Mouse (Mus musculus) embryonic facial prominence, embryonic 11.5 days (tissue): Measurements from ENCODE around the gene P3h3. TPM values are rescaled to one million over a fixed set of nuclear protein-coding genes. Genes with fewer than 3 reads are reported as not detected.
"Not testable (repeated sequence)": the region's sequence is repeated elsewhere in the genome, so short reads cannot be mapped to it uniquely, and the experiment has no call there.

ENCODE experiments used
- ATAC-seq: fragments of 200-750 bp; cut with Nextera tagmentation; replicated peaks from 2 replicates; pipeline ENCODE4 v1.8.0; 2017; ENCODE audit warnings: low read depth; ENCODE audit not compliant: insufficient number of reproducible peaks, low FRiP score, low TSS enrichment
- DNase-seq: peaks from one replicate; pipeline ENCODE4 v3.0.0-alpha.2; 2015; ENCODE audit warnings: low spot score
- H3K27ac ChIP-seq: fragments of 300-500 bp; sonication (generic); replicated peaks from 2 replicates; pipeline ENCODE4 v1.5.1; 2014; ENCODE audit warnings: mild to moderate bottlenecking, low read depth, low read length, control low read depth
- H3K27me3 ChIP-seq: fragments of 300-500 bp; sonication (generic); 2 replicates; pipeline ENCODE4 v1.6.1; 2014; ENCODE audit warnings: mild to moderate bottlenecking, low read length, moderate library complexity, mixed read lengths; ENCODE audit not compliant: control insufficient read depth, insufficient read depth
- H3K36me3 ChIP-seq: fragments of 300-500 bp; sonication (generic); replicated peaks from 2 replicates; pipeline ENCODE4 v1.6.1; 2014; ENCODE audit warnings: low read depth, mild to moderate bottlenecking, low read length, moderate library complexity, mixed read lengths; ENCODE audit not compliant: control insufficient read depth, insufficient read depth
- H3K4me1 ChIP-seq: fragments of 300-500 bp; sonication (generic); 2 replicates; pipeline ENCODE4 v1.6.1; 2014; ENCODE audit warnings: low read length, mixed read lengths; ENCODE audit not compliant: control insufficient read depth, insufficient read depth
- H3K4me2 ChIP-seq: fragments of 300-500 bp; sonication (generic); 2 replicates; pipeline ENCODE4 v1.6.1; 2014; ENCODE audit warnings: low read depth, mild to moderate bottlenecking, control low read depth, low read length, moderate library complexity
- H3K4me3 ChIP-seq: fragments of 300-500 bp; sonication (generic); 2 replicates; pipeline ENCODE4 v1.5.1; 2014; ENCODE audit warnings: low read depth, low read length, control low read depth
- H3K9ac ChIP-seq: fragments of 300-500 bp; sonication (generic); replicated peaks from 2 replicates; pipeline ENCODE4 v1.6.1; 2014; ENCODE audit warnings: mild to moderate bottlenecking, control low read depth, low read length
- H3K9me3 ChIP-seq: fragments of 300-500 bp; sonication (generic); replicated peaks from 2 replicates; pipeline ENCODE4 v1.6.1; 2016; ENCODE audit warnings: mild to moderate bottlenecking, low read length, inconsistent platforms, mixed read lengths; ENCODE audit not compliant: control insufficient read depth
- WGBS: fragments of 180-500 bp; shearing (Covaris S2); extraction: QIAGEN DNeasy Blood & Tissue Kit; methylation state at CpG from one replicate; pipeline ENCODE4 v1.1.7; 2014; 5-methylcytosine and 5-hydroxymethylcytosine counted together
- polyA plus RNA-seq: library from polyadenylated mRNA; unstranded; fragments of >200 nt; fragmentation: Nextera tagmentation; extraction: Ambion mirVana; gene quantifications from 2 replicates; pipeline ENCODE4 v1.2.1, GENCODE M21; 2014

The P3h3 gene
- polyA plus RNA-seq, 1 experiment from 2014 or later: 14.7 TPM

DNA sequence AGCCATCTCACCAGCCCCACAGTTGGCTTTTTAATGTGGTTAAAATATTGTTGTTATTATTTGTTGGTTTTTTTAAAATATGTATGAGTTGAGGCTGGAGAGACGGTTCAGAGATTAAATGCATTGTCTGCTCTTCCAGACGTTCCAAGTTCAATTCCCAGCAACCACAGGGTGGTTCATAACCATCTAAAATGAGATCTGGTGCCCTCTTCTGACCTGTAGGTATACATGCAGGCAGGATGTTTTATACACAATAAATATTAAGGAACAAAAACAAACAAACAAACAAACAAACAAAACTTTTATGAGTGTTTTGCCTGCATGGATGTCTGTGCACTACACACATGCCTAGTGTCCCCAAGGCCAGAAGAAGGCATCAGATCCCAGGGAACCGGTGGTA, 54.5 kb downstream of the P3h3 start:
- DNase-seq (no peak), ATAC-seq (no peak)
- no peaks in the 10 kb centered on the region for H3K36me3 ChIP-seq
- no peaks in the 10 kb centered on the region for H3K27me3 ChIP-seq
- WGBS: 63% methylated on average over 3 of the region's 3 CpGs
- H3K9me3 ChIP-seq: no peaks in the 10 kb centered on the region
- H3K27ac ChIP-seq: no peak overlapping the region
- H3K9ac ChIP-seq: no peak overlapping the region
- no peaks in the 10 kb centered on the region; the same call in 1 of the 2 replicates for H3K4me1 ChIP-seq
- no peak overlapping the region for H3K4me2 ChIP-seq
- no peak overlapping the region for H3K4me3 ChIP-seq

DNA sequence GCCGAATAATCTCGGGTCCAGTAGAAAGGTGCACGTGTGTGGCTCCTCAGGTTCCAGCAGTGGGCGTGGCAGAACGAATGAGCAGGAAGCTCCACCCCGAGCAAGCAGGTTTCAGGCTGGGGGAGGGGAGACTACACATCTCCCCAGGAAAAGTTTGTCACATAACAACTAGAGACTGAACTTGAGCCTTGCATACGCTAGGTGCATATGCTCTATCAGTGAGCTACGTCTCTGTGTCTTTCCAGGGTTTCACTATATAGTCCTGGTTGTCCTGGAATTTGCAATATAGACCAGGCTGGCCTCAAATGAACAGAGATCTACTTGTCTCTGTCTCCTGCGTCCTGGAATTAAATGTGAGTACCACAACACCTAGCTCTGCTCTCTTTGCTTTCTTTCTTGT, 55.2 kb downstream of the P3h3 start:
- H3K4me3 ChIP-seq, H3K27me3 ChIP-seq, H3K9me3 ChIP-seq, H3K36me3 ChIP-seq, H3K4me2 ChIP-seq, H3K4me1 ChIP-seq, H3K27ac ChIP-seq, H3K9ac ChIP-seq: not testable (repeated sequence)
- ATAC-seq (peak; percentile 41; the same call in 1 of the 2 replicates), DNase-seq (peak; percentile 44)
- 8% methylated on average over 5 of the region's 9 CpGs for WGBS

DNA sequence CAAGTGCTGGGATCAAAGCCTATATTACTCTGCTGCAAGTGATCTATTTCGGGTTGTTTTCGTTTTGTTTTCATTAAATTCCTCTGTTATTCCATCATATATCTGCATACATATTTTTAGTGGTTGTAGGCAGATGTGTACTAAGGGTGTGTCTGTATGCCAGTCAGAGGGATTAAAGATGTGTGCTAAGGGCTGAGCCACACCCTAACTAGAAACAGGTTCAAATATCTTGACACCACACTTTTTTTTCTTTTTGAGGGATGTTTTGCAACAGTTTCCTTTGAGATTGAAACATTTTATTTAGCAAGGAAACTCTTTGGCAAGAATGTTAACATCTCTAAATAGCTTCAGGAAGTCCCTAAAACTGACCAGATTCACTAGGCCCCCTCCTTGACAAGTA, 61.4 kb downstream of the P3h3 start:
- ATAC-seq: no peak
- no peaks in the 10 kb centered on the region for H3K9me3 ChIP-seq
- 78% methylated on average over 2 of the region's 2 CpGs for WGBS
- H3K4me1 ChIP-seq: no peaks in the 10 kb centered on the region
- no peak overlapping the region for H3K27ac ChIP-seq
- H3K4me3 ChIP-seq: no peak overlapping the region
- H3K4me2 ChIP-seq: no peak overlapping the region
- H3K9ac ChIP-seq: no peak overlapping the region
- H3K27me3 ChIP-seq: no peaks in the 10 kb centered on the region
- no peaks in the 10 kb centered on the region for H3K36me3 ChIP-seq
- no peak for DNase-seq

DNA sequence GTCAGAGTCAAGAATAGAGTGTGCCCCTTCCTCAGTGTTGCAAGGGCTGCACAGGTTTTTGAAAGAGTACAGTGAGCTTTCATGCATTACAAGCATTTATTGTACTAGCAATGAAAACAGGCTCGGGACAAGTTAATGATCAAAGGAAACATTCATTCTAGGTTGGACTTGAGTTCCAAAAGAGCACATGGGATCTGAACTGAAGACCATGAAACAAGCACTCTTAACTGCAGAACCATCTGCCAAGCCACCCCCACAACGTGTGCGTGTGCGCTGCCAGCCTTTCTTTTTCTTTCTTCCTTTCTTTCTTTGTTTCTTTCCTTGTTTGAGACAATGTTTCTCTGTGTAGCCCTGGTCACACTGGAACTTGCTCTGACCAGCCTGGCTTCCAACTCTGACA, 61.8 kb downstream of the P3h3 start:
- no peak overlapping the region for H3K27ac ChIP-seq
- H3K4me2 ChIP-seq: no peak overlapping the region
- H3K9ac ChIP-seq: no peak overlapping the region
- H3K4me1 ChIP-seq: no peaks in the 10 kb centered on the region
- no peaks in the 10 kb centered on the region for H3K27me3 ChIP-seq
- DNase-seq (no peak), ATAC-seq (no peak)
- WGBS: 82% methylated on average over 4 of the region's 4 CpGs
- H3K36me3 ChIP-seq: no peaks in the 10 kb centered on the region
- no peaks in the 10 kb centered on the region for H3K9me3 ChIP-seq
- no peak overlapping the region for H3K4me3 ChIP-seq

DNA sequence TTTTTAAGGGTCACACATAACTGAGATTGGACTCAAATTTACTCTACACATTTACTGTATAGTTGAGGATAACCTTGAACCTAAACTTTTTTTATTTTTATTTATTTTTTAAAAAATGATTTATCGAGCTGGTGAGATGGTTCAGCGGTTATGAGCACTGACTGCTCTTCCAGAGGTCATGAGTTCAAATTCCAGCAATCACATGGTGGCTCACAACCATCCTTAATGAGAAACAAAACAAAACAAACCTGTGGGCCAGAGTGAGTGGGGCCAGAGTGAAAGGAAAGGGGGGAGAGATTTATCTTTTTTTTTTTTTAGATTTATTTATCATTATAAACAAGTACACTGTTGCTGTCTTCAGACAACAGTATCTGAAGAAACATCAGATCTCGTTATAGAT, 65.6 kb downstream of the P3h3 start:
- no peak overlapping the region for H3K4me2 ChIP-seq
- H3K27ac ChIP-seq: no peak overlapping the region
- no peaks in the 10 kb centered on the region for H3K27me3 ChIP-seq
- H3K36me3 ChIP-seq: no peaks in the 10 kb centered on the region
- H3K9ac ChIP-seq: no peak overlapping the region
- no peak overlapping the region for H3K4me3 ChIP-seq
- H3K4me1 ChIP-seq: no peaks in the 10 kb centered on the region
- no peak for ATAC-seq
- no peak for DNase-seq
- no peaks in the 10 kb centered on the region for H3K9me3 ChIP-seq
- WGBS: 81% methylated on average over 3 of the region's 3 CpGs

Other genes with a start within 250 kb of the P3h3 start
- gene C1s2, start 221.7 kb downstream of the P3h3 start, polyA plus RNA-seq: not detected in 2 replicates
- gene Lpcat3, start 194.7 kb downstream of the P3h3 start, polyA plus RNA-seq: 33.4 and 43.6 TPM in 2 replicates
- 251 and 254 TPM in 2 replicates for gene Emg1, start 145.6 kb downstream of the P3h3 start, polyA plus RNA-seq
- 371 and 375 TPM in 2 replicates for gene Phb2, start 145.4 kb downstream of the P3h3 start, polyA plus RNA-seq
- 6.0 and 11.2 TPM in 2 replicates for gene Ptpn6, start 119.0 kb downstream of the P3h3 start, polyA plus RNA-seq
- 518 and 553 TPM in 2 replicates for gene Grcc10, start 116.4 kb downstream of the P3h3 start, polyA plus RNA-seq
- not detected in 2 replicates for gene Gm45234, start 101.7 kb downstream of the P3h3 start, polyA plus RNA-seq
- gene Atn1, start 101.2 kb downstream of the P3h3 start, polyA plus RNA-seq: 9.0 and 9.6 TPM in 2 replicates
- 4.3 and 4.5 TPM in 2 replicates for gene Eno2, start 88.1 kb downstream of the P3h3 start, polyA plus RNA-seq
- 0.29 and 0.97 TPM in 2 replicates for gene Lrrc23, start 78.0 kb downstream of the P3h3 start, polyA plus RNA-seq
- gene Spsb2, start 49.1 kb downstream of the P3h3 start, polyA plus RNA-seq: 4.7 and 4.8 TPM in 2 replicates
- 721 and 787 TPM in 2 replicates for gene Tpi1, start 43.5 kb downstream of the P3h3 start, polyA plus RNA-seq
- gene Usp5, start 28.3 kb downstream of the P3h3 start, polyA plus RNA-seq: 128 and 133 TPM in 2 replicates
- 210 and 212 TPM in 2 replicates for gene Cdca3, start 28.2 kb downstream of the P3h3 start, polyA plus RNA-seq
- gene Gnb3, start 17.5 kb downstream of the P3h3 start, polyA plus RNA-seq: 0.27 and 0.56 TPM in 2 replicates
- gene Gpr162, start 6.2 kb upstream of the P3h3 start, polyA plus RNA-seq: 0.59 and 0.72 TPM in 2 replicates
- gene Cd4, start 30.5 kb upstream of the P3h3 start, polyA plus RNA-seq: not detected in 2 replicates
- 1.7 and 1.8 TPM in 2 replicates for gene Lag3, start 54.0 kb upstream of the P3h3 start, polyA plus RNA-seq
- gene Ptms, start 62.4 kb upstream of the P3h3 start, polyA plus RNA-seq: 184 and 213 TPM in 2 replicates
- 391 and 402 TPM in 2 replicates for gene Mlf2, start 73.6 kb upstream of the P3h3 start, polyA plus RNA-seq
- gene Cops7a, start 107.8 kb upstream of the P3h3 start, polyA plus RNA-seq: 118 and 125 TPM in 2 replicates
- gene Pianp, start 138.9 kb upstream of the P3h3 start, polyA plus RNA-seq: 1.1 and 1.9 TPM in 2 replicates
- 7.7 and 10.6 TPM in 2 replicates for gene Zfp384, start 151.4 kb upstream of the P3h3 start, polyA plus RNA-seq
- 141 and 145 TPM in 2 replicates for gene Ing4, start 182.0 kb upstream of the P3h3 start, polyA plus RNA-seq
- gene Acrbp, start 191.9 kb upstream of the P3h3 start, polyA plus RNA-seq: 10.0 and 12.5 TPM in 2 replicates
- 0.25 and 0.49 TPM in 2 replicates for gene Lpar5, start 210.2 kb upstream of the P3h3 start, polyA plus RNA-seq
- gene Chd4, start 238.2 kb upstream of the P3h3 start, polyA plus RNA-seq: 93.2 and 94.5 TPM in 2 replicates